Mouse (Mus musculus): Measurements from ENCODE around the gene Slc50a1. TPM values are rescaled to one million over a fixed set of nuclear protein-coding genes. Genes with fewer than 3 reads are reported as not detected.

Gene Slc50a1
- polyA plus RNA-seq, 3 experiments from 2014 or later, result 152 to 315 (median 248) TPM

- no peak for ATAC-seq
Observed at GRCm38 (mm10) chr3:89294195-89294594, 23.8 kb upstream of the Slc50a1 start.

GRCm38 (mm10) chr3:89293247-89293918 lies 23.0 kb upstream of the Slc50a1 start:
- ATAC-seq, result no peak

GRCm38 (mm10) chr3:89292303-89292702 lies 21.9 kb upstream of the Slc50a1 start:
- ATAC-seq, result no peak

GRCm38 (mm10) chr3:89291874-89292273 lies 21.5 kb upstream of the Slc50a1 start:
- no peak for ATAC-seq

DNA sequence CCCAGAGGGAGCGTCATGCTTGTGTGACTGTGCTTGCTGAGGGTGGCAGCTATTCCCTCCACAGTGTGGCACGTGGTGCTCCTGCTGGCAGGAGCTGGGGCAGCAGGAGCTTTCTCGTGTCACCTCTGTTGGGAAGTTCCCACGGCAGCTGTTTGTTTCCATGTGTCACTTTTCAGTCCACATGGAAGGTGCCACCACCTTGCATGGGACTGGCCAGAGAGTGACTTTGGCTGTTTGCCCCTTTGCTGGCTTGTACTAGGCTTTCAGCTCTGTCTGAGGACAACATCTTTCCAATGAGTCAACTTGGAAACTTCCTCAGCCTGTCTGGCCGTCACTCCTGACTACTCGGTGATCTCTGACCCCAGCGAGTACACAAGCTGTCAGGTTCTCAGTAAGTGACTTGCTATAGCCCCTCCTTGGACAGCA lies 18.1 kb upstream of the Slc50a1 start:
- no peak for ATAC-seq

DNA sequence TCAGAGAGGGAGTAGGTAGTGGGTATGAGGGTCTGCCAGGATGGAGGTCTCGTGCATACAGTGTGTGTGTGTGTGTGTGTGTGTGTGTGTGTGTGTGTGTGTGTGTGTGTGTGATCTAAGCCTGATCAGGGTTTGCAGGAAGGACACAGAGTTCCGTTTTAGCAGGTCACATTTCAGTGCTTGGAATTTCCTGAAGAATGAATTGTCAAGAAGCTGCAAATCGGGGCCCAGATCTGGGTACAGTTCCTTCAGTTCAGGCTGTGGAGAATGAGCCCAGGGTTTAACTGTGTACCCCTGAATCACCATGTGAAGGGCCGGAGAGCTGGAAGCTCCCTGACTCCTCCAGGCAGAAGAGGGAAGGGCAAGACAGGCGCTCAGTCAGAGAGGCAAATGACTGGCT lies 16.9 kb upstream of the Slc50a1 start:
- no peak for ATAC-seq

DNA sequence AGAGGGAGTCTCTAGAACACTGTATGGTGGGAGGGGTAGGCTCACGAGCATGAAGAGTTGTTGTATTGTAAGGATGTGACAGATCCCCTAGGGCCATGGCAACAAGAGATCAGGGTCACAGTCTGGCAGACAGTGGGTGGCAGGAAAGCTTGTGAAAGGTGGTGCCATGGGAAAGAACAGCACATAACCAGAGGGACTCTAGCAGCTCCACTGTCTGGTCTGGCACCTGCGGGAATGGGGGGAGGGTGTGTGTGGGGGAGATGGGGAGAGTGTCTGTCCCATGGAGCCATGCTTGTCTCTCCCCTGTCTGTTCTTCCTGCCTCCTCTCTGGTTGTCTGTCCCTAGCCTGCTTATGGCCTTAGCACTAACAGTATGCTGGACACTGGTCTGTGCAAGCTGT lies 15.2 kb upstream of the Slc50a1 start:
- no peak for ATAC-seq

DNA sequence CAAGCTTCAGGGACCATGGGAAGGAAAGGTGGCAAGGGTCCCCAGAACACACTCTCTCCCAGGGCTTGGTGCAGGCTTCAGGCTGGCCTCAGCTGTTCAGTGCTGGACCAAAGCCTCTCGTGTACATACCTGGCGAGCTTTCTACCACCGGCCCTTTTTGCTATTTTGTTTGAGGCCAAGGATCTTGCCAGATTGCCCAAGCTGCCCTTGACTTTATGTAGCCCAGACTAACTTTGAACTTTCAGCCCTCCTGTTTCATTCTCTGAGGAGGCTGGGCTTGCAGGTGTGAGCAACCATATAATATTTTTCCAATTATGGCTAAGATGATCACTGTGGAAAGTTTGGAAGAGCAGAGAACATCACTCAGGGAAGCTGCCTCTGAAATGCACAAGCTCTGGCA lies 13.9 kb upstream of the Slc50a1 start:
- no peak for ATAC-seq

- ATAC-seq, result no peak
Observed at GRCm38 (mm10) chr3:89282291-89282643, 11.9 kb upstream of the Slc50a1 start.

DNA sequence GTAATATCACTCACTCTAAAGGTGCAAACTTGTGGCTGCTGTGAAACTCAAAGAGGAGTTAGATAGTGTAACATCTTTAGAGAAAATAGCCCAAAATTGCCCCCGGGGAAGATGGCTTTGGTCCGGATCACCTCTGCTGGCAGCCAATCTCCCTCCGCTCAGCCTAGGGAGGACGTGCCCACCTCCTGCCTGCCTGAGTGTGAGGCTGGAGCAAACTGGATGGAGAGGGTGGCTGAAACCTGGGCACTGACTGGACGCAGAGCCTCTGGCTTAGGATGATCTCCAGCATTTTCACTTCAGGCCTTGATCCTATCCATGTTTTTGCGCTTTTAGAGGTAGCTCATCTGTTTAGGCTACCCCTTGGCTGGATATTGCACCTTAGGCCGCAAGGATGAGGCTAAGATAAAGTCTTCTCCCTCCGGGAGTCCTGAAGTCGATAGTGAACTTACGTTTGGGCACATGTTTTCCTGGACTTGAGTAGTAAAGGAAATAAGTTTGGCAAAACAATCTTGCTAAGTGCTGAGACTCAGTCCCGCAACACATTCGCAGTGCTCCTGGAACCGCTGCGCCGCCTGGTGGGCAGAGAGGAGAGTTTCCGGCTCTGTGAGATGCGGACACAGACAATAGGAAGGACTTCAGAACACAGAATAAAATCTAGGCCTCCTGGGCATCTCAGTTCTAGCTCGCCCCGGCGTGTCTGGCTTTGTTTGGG lies 11.4 kb upstream of the Slc50a1 start:
- peak; percentile 72 for ATAC-seq

DNA sequence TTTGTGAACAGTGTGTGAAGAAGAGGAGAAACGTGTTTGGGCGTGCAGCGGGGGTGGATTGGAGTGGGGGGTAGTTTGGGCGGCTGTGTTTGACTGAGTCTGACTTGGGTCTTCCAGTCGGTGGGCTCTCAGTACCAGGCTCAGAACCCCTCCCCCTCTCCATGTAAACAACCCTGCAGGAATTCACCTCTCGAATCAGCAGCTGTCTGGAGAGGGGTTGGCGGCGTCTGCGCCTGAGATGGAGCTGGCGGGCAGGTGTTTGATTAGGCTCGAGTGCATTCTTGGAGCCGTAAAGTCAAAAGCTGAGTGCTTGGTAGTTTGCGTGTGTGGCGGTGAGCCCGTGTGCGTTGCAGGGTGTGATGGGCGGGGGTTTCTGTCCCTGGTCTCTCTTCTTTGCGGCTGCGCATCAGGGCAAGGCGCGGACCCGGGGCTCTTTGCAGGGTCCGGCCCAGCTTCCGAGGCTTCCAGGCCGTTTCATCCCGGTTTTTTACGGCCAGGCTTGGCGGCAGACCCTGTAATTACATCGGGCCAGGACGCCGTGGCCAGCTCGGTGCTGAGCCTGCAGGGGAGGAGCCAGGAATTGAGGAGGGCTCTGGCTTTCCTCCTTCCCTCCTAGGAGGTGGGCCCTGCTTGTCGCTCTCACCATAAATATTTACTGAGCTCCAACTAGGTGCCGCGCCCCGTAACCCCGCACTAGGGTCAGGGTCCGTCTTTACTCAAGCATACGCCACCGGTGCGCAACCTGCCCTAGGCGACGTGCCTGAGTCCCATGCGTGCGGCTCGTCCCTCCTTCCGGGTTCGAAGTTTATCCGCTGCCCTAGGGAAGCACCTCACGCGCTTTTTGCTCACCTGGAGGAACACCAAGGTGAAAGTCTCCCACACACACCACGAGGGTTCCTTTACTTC lies 10.5 kb upstream of the Slc50a1 start, which contains the start of gene Efna1:
TSS of gene Efna1 (minus strand) at position 537 of the 906 bp plus-strand sequence.
- ATAC-seq, result peak; percentile 33

DNA sequence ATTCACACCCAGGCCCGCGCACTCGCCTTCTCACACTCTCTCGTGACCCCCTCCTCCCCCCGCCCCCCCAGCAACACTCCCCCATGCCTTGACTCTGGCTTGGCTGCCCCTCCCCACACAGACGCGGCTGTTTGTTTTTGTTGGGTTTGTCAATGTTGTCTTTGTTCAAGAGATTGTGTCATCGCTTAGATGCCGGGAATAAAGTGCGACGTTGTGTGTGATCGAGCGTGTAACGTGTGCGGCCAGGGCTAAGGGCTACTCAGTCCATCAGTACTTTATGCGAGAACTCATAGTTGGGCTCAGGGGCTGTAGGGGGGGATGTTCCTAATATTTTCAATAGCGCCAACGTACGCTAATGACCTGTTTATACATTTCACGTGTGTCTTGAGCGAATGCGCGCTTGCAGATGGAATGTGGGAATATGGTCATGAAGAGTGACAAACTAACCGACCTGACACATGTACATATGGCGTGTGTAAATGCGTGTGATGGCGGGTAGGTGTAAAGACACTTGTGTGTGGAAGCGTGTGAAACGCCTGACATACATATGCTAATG lies 9.8 kb upstream of the Slc50a1 start:
- no peak for ATAC-seq

DNA sequence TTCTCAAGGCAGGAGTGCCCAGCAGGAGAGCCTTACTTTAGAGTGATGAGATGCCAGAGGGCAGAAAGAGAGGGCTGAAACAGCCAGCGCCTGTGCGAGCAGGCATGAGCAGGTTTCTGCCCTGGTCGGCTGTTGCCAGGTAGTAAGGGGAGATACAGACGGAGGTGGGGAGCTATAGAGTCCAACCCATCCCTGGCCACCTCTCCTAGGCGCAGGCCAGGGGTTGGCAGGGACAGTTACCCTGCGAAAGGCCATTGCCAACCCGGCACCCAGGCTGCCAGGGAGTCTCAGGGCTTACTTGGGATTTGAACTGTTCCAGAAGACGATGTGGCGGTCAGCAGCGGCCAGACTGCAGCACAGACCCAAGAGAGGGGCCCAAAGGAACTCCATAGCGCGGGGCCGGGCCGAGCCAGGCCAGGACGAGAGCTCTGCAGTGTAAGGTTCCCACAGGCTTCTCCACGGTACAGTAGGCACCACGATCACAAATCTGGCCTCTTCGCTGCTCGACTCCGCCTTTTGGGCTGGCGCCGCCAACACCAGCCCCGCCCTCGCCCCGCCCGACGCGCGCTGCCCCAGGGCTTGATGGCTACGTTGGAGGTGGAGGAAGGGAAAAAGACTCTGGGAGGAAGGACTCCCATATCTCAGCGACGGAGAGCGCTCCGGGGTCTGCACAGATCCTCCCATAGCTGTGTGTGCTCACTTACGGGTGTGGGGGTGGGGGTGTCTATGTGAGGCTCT lies 9.0 kb upstream of the Slc50a1 start:
- ATAC-seq, result no peak

DNA sequence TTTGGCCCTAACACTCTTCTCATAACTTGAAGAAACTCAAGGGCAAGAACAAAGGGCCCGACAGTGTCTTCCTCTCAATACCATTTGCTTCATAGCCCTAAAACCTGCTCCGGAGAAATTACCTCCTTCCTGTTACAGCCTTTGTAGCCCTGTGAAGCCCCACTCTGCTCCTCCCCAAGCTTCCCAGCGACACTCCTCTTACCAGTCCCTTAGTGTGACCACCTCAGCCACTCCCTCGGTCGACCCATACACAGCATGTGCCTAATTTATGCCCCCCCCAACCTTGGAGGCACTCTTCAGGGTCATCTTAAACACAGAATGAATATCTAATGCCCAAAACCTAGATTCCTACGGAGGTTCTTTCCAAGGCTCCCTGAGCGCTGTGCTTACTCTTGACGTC lies 8.3 kb upstream of the Slc50a1 start:
- ATAC-seq, result no peak

- ATAC-seq, result no peak
Observed at GRCm38 (mm10) chr3:89278107-89278506, 7.7 kb upstream of the Slc50a1 start.

DNA sequence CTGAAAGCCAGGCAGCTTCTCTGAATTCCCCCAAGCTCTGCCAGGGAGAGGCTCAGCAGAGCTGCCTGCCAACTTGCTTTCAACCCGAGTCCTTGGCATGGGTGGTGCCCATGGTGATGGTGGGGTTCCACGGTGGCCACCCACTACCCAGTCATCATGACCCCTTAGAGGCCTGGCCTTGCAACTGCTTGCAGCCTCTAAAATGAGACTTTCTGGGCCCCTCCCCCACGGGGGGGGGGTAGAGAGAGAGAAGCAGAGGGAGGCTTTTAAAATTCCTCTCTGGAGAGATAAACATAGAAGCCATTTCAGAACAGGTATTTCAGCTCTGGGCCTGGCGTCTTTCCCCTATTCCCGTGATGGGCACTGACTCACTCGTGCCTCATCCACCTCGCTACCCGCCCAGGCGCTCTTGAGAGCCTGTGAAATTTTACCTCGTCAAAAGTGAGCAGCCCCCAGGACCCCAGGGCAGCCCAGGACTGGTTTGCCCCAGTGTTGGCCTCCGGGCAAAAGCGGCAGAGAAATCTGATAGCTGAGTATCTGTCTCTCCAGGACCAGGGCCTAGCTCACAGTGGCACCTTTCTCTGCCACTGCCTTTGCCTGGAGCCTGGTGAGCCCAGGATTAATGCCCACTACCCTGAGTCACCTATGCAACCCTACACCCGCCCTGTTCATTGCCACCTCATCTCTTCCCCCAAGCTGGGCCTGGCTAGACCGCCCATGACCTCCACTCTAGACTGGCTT lies 7.1 kb upstream of the Slc50a1 start:
- no peak for ATAC-seq

DNA sequence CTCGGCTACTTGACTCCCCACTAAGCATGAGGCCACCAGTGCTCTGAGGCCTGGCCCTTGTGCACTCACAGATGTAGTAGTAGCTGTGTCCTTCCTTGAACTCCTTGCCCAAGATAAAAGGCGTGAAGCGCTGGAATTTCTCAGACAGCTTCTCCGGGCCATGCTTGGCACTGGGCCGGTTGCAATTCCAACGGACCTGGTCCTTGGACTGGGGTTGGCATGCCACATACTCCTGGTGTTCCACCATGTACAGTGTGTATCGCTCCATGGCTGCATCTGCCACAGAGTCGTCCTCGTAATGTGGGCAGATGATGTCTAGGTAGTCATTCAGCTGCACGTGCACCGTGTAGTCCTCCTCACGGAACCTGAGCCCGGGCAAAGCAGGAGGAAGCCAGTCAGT lies 5.7 kb upstream of the Slc50a1 start:
- ATAC-seq, result no peak

GRCm38 (mm10) chr3:89271760-89272159 lies 1.4 kb upstream of the Slc50a1 start:
- no peak for ATAC-seq

GRCm38 (mm10) chr3:89270891-89271290 lies 521 bp upstream of the Slc50a1 start:
- ATAC-seq, result no peak

DNA sequence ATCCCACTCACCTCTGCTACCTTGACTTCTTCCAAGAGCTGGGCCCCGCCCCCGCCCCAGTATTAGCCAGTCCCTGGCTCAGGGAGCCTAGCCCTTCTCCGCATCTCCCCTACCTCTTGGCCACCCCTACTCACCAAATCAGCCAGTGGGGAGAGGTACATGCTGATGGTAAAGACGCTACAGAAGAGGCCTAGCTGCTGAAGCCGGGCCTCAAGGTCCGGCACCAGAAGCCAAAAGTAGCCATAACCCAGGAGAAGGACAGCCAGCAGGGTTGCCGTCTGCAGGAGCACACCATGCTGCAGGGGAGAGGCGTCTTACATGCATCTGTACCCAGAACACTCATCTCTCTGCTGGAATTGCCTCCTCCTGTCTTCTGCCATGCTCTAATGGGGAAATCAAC lies 1.5 kb downstream of the Slc50a1 start:
- ATAC-seq, result no peak

DNA sequence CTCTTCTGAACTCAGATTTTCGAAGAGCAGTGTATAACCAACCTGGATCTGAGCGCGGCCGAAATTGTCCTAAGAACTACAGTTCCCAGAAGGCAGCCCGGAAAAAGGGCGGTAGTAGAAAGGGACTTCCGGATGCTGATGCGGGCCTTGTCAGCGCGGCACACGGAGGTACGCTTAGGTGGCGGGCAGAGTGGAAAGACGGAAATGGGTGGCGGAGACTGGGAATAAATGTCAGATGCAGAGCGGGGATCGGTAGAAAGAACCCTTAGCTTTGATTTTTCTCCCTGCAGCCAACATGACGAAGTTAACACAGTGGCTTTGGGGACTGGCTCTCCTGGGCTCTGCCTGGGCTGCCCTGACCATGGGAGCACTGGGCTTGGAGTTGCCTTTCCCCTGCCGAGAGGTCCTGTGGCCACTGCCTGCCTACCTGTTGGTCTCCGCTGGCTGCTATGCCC lies 3.9 kb downstream of the Slc50a1 start:
- ATAC-seq, result peak; percentile 93
